Mouse (Mus musculus) G1E-ER4 (cell line): ENCODE results near the gene Il22ra2. TPM values are rescaled to one million over a fixed set of nuclear protein-coding genes. Genes with fewer than 3 reads are reported as not detected.

Source experiments
- GATA1 ChIP-seq: IDR thresholded peaks from one replicate; pipeline ENCODE4 v1.8.0; 2012; ENCODE audit warnings: low read length, inconsistent platforms
- polyA plus RNA-seq: library from polyadenylated mRNA; stranded (reverse); fragments of >175 nt; gene quantifications from 2 replicates; pipeline ENCODE4 v1.2.3, GENCODE M21; 2012

Gene Il22ra2
- polyA plus RNA-seq, 1 experiment: not detected

DNA sequence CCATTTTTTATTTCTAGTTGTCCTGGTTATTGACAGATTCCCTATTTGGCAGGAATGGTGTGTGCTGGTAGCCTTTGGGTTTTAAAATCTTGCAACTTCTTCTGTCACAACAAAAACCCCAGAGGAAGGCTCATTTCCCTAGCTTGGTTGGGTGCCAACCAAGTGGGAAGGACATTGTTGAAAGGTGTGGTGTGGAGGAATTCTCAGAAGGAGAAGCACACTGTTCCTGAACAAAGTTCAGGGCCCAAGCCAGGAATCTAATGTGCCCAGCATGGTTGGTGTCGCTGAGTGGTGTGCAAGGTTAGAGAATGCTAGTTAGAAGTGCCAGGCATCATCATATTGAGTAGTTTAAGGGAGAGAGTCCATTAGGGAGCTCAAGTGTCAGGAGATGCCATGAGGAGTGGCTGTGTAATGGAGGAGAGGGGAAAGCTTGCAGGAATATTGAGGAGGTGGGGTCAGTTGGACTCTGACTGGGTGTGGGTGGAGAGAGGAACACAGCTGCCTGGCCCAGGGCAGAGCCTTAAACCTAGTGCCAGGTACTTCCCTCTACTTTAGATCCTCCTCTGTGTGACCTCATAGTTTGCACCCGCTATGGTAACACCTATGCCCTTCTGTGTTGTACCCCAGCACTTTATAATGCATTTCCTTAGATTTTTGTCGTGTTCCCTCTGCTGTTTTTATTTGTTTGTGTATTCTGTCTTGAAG, 27.4 kb upstream of the Il22ra2 start:
- no peak for TF ChIP-seq GATA1

DNA sequence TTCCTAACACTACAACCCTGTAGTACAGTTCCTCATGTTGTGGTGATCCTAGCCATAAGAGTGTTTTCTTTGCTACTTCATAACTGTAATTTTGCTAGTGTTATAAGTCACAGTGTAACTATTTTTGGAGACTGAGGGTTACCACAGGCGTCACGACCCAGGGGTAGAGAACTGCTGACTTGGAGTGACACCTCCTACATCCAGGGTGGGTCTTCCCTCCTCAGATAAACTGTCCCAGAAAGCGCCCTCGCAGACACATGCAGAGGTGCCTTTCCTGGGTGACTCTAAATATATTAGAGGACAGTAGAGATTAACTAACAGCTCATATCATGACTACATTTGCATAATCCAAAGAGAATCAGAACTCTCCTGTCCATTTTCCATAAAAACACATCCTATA, 24.9 kb upstream of the Il22ra2 start:
- no peak for TF ChIP-seq GATA1

DNA sequence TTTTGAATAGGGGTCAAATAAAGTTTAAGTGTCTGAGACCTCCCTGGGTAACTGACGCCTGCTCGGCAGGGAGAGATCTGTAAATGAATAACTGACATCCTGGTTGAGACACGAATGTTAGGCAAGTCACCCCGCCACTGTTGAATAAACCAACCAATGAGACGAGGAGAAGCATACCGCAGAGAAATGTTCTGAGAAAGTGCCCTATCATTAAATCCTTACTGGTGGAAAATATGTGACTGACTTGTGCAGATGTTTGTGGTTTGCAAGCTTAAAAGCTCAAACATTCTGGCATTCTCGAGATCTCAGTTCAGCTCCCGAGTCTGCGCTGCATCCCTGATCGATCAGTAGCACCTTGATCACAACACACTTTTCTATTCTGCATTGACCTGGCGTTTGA, 23.7 kb upstream of the Il22ra2 start:
- TF ChIP-seq GATA1: no peak

DNA sequence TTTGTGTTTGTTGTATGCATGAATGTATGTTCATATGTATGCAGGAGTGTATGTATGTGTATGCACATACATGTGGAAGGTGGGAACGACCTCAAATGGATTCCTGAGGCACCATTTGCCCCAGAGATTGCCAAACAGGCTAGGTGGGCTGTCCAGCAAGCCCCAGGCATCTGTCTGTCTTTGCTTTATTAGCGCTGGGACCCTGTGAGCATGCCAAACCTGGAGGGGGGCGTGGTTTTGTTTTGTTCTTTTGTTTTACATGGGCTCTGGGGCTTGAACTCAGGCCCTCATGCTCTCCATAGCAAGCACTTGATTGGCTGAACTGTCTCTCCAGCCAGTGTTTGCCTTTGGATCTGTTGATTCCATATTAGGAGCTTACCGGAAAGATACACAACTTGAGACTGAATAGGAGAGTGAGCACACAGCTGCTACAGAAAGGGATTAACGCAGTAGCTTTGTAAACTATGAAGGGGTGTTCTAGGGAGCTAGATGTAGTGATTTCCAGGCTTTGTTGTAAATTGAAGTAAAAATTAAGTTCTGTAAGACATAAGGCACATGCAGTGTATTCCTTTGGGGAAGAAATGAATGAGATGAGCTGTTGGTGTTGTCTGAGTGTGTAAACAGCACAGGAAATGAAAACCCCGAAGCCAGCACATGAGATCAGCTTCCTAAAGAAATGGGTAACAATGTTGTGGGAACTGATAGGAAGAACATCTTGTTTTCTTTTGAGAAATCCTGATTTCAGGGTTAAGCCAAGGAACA, 22.3 kb upstream of the Il22ra2 start:
- no peak for TF ChIP-seq GATA1

DNA sequence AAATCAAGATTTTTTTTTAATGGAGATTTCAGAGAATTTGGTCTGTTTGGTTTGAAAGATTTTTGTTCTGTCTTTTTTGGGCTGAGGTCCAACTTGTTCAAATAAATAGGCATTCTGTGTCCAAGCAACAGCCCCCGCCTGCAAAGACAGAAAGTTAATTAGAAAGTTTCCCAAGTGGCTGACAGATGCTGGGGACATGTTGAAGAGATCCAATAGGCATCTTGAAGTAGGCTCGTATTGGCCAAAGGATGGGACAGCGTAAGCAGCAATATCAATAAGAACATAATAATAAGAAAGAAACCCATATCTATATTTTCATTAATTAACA, 21.7 kb upstream of the Il22ra2 start:
- TF ChIP-seq GATA1: no peak

DNA sequence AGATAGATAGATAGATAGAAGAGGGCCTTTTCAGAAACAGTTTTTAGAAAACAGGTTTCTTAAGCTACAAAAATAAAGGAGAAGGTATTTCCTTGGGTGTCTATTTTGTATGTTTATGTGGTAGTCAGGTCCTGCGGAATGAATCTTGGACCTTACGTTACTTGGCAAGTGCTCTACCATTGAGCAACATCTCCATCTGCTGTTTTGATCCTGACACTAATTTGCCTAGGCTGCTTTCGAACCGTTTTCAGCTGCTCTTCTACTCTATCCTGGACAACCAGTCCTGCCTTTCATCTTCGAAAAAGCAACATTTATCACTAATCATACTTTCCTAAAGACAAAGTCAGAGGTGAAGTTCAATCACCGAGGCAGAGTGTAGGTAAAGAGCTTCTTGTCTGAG, 18.6 kb upstream of the Il22ra2 start:
- no peak for TF ChIP-seq GATA1

DNA sequence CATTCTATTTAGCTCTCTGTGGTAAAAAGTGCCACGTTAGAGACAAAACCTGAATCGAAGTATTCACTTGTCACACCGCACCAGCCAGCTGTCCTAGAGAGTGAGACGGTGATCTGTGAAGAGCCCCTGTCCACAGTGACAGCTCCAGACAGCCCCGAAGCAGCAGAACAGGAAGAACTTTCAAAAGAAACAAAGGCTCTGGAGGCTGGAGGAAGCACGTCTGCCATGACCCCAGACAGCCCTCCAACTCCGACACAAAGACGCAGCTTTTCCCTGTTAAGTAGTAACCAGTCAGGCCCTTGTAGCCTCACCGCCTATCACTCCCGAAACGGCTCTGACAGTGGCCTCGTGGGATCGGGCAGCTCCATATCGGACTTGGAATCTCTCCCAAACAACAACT, 12.7 kb upstream of the Il22ra2 start:
- no peak for TF ChIP-seq GATA1

DNA sequence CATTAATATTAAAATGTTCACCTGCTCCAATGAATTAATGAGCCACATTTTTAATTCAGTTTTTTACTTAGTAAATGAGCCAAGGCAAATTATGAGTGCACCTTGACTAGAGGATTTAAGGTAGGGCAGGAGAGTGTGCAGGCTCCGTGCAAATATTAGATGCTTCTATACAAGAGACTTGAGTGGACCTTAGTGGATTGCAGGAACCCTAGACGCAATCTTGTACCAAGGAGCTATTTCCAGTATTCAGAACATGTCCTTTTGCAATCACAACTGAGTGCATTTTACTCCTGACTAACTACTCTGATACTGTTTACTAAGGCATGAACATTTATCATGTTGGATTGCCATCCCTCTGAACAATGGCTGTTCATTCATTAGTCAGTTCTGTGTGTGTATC, 10.2 kb upstream of the Il22ra2 start:
- no peak for TF ChIP-seq GATA1

DNA sequence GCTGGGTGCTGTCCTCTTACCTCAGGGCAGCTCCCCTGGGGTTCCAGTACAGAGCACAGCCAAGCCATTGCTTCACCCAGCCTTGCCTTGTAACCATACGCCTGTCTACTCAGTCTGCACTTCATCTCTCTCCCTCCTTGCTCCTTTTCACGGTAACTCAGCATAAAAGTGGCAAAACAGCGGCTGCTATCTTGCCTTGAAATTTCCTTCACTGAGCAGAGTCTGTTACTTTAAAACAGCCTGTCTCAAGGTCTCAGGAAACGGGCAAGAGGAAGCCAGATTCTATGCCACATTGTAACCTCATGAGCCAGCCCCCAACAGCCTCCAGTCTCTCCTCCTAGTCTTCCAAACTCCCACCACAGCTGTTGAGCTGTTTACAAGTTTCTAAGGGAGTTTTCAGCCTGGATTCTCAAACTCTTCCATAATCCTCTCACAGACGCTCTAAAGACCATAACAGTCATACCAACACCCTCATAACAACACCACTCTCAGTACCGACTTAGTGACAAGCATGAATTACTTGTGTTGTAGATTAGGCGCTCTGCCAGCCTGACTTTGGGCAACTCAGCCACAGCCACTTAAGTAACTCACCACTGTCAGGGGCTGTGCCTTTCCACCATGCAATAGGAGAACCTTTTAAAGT, 8.6 kb upstream of the Il22ra2 start:
- no peak for TF ChIP-seq GATA1

DNA sequence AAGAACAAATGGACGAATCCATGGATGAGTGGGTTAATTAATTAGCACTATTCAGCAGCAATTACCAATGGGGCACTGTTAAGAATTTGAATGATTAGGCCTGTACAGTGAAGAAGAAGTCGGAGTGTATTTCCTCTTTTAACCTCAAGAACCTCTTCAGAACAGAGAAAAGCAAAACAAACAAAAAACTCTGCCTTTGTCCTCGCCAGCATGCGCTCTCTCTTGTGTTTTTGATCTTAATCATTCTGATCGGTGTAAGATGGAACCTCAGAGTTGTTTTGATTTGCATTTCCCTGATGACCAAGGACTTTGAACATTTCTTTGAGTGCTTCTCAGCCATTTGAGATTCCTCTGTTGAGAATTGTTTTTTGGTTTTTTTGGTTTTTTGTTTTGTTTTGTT, 2.1 kb upstream of the Il22ra2 start:
- no peak for TF ChIP-seq GATA1

DNA sequence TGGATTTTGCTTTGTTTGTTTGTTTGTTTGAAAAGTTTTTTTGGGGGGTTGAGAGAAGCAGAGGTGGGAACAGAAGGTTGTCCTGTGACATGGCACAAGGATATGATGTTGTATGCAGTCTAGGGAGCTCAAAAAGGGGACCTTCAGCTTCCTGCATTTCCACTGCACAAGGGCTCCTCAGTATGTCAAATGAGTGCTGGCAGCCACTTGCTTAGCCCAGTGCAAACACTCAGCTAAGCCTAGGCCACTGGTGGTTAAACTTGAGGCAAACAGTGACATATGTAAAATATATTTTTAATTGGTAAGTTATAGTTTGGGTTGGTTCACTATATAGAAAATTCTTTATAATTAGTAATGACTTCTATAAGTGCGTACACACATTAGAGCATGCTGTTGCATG, 2.8 kb downstream of the Il22ra2 start:
- TF ChIP-seq GATA1: no peak

DNA sequence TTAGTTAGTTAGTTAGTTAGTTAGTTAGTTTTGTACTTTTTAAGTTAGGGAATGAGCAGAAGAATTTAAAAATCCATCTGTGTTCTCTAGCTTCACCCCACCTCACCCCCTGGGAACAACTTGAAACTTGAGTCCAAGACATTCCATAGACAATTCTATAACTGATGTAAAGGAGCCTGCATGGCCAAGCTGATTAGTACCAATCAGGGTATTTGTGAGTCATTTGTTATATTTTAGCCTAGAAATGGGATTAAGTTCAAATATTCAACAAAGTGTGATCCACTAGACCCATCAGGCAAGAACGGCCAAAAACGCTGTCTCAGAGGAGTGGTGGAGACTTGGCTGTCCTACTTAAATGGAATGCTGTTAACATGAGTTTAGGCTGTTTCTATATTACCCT, 5.5 kb downstream of the Il22ra2 start:
- no peak for TF ChIP-seq GATA1

DNA sequence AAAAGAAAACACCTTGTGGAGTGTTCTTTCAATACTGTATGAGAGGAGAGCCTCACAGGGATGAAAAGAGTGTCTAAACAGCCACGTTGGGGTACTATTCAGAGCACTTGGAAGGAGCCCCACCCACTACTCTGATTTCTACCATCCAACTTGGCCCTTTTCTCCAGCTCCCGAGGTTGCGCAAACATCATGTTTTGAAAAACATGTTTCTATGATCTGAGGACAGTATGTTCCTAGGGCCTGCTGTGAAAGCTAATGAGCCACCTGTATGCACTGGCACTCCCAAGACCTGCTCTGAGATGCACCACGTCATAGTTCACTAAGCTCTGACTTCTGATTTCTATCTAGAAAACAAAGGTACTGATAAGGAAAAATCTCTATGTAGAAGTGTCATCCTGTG, 6.0 kb downstream of the Il22ra2 start:
- TF ChIP-seq GATA1: no peak

DNA sequence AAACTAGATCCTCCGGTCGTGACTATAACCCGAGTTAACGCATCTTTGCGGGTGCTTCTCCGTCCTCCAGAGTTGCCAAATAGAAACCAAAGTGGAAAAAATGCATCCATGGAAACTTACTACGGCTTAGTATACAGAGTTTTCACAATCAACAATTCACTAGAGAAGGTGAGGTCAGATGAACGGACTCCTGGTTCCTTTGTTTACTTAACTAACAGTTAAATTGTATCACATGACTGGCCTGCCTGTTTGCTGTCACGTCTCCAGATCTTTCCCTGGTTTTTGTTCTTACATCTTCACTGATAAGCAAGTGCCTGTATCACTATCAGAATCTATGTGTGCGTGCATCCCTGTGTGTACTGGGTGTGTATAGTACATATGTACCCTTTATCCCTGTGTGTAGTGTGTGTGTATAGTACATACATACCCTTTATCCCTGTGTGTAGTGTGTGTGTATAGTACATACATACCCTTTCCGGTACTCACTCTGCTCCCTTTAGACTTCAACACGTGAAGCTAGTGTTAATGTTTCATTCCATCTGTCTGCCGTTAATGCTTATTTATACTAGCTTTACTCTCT, 9.9 kb downstream of the Il22ra2 start:
- TF ChIP-seq GATA1: no peak

DNA sequence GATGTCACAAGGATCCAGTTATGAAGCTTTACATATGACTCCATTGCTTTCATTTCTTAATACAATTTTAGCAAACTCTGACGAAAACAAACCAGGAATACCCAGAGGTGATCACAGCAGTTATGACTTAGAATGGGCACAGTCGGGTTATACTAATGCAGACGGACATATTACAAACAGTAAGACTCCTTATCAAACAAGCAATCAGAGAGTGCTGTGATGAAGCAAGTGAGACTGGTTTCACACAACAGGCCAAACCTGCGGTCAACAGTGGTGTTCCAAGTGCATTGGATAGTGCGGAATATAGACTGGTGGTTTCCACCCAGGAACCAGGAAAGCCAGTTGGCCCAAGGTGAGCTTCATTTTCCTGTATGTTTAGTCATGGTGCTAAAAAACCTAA, 17.1 kb downstream of the Il22ra2 start:
- TF ChIP-seq GATA1: no peak

DNA sequence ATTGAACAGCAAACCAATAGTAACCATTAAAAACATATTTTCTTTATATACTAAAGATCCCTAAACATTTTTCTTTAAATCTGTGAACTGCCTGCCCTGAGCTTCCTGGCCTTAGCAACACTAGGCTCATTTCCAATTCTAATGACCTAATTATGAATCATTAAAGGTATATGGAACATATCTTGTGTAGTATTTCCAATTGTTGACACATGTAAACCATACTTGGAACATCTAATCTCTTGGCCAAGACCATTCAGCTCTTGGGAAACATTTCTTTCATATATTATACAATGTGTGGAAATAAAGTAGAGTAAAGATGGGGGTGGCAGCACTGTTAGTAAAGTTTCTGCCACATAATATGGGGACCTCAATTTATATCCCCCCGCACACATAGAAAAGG, 17.8 kb downstream of the Il22ra2 start:
- no peak for TF ChIP-seq GATA1
